Mouse (Mus musculus): ENCODE data around the gene Oat. TPM values are rescaled to one million over a fixed set of nuclear protein-coding genes. Genes with fewer than 3 reads are reported as not detected.

The Oat gene
- total and polyA plus RNA-seq, 3 experiments, result 87.6 to 204 (median 104) TPM

DNA sequence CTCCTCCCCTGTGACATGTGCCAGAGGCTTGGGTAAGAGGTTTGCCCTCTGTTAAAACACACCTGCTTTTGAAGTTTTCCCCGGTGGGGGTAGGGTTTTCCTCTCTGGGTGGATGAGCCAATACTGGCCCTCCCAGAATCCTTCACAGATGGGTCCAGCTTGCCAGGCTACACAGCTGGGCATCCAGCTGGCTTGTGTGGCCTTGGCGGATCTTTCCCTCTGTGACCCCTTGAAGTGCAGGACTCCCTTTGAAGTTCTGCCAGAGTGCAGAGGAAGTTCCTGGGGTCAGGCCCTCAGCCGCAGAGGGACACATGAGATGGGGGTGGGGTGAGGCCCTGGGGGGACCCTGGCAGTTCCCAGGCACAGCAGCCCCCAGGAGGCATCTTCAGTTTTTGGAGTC is 39.1 kb upstream of the Oat start:
- H3K4me3 ChIP-seq (replicated peaks in 1 of 3; ENCODE audit: low read depth in 2 of 3, low read length in 2 of 3, poor library complexity in 1 of 3), result no peak overlapping the region
- no peak overlapping the region for H3K27ac ChIP-seq (ENCODE audit: insufficient read depth, low read depth)
- H3K36me3 ChIP-seq (replicated peaks in 1 of 2; ENCODE audit: control insufficient read depth in 1 of 2, insufficient read depth in 1 of 2, low read length in 1 of 2), result no peaks in the 10 kb centered on the region
- no peaks in the 10 kb centered on the region for H3K9me3 ChIP-seq (replicated peaks; ENCODE audit: low read length)
- dilution Hi-C loops (cut with MboI; ENCODE audit: extremely low pct_ligation_motif_present, extremely low pct_unique_long_range_greater_than_20kb, low sequenced_read_pairs) (no loop called here), in situ Hi-C loops (cut with MboI; ENCODE audit: low pct_ligation_motif_present, low pct_unique_long_range_greater_than_20kb, low sequenced_read_pairs) (no loop called here)
- no peak overlapping the region for H3K9ac ChIP-seq (ENCODE audit: insufficient read depth, low read depth)
- no peaks in the 10 kb centered on the region for H3K79me2 ChIP-seq (replicated peaks; ENCODE audit: control insufficient read depth, extremely low read depth, insufficient read depth, poor library complexity, severe bottlenecking)
- TF ChIP-seq GABPA (IDR thresholded peaks at IDR 0.05; ENCODE audit: insufficient replicate concordance, low read depth, low read length), result no peak
- no peak for TF ChIP-seq ZC3H11A (IDR thresholded peaks at IDR 0.05; ENCODE audit: low read depth, low read length)
- TF ChIP-seq ZKSCAN1 (IDR thresholded peaks at IDR 0.05; ENCODE audit: borderline replicate concordance, low read depth, low read length), result no peak
- TF ChIP-seq ELF1 (IDR thresholded peaks at IDR 0.05; ENCODE audit: low read depth, low read length), result no peak
- TF ChIP-seq NRF1 (IDR thresholded peaks at IDR 0.05; ENCODE audit: low read depth, low read length), result no peak
- no peak for TF ChIP-seq CTCF (conservative IDR thresholded peaks at IDR 0.05 in 1 of 2, IDR thresholded peaks at IDR 0.05 in 1 of 2; ENCODE audit: low read depth in 2 of 2, low read length in 2 of 2)
- no peak for TF ChIP-seq USF2 (conservative IDR thresholded peaks at IDR 0.05; ENCODE audit: low read depth, low read length)
- no peak for TF ChIP-seq ETS1 (conservative IDR thresholded peaks at IDR 0.05; ENCODE audit: low read depth, low read length)
- TF ChIP-seq JUND (conservative IDR thresholded peaks at IDR 0.05; ENCODE audit: low read depth, low read length), result no peak
- no peak for TF ChIP-seq NELFE (IDR thresholded peaks at IDR 0.05; ENCODE audit: low read depth, low read length)
- H3K27me3 ChIP-seq (replicated peaks), result no peaks in the 10 kb centered on the region
- no peak overlapping the region for H3K4me2 ChIP-seq (ENCODE audit: insufficient read depth, low read depth, poor library complexity, severe bottlenecking)
- no peak for DNase-seq (ENCODE audit: extremely low read depth)
- H3K4me1 ChIP-seq (ENCODE audit: control insufficient read depth in 1 of 2, insufficient read depth in 2 of 2), result peaks cover 6 to 47% of the 10 kb centered on the region in 2 experiments; a peak in 2 of 4 replicates

DNA sequence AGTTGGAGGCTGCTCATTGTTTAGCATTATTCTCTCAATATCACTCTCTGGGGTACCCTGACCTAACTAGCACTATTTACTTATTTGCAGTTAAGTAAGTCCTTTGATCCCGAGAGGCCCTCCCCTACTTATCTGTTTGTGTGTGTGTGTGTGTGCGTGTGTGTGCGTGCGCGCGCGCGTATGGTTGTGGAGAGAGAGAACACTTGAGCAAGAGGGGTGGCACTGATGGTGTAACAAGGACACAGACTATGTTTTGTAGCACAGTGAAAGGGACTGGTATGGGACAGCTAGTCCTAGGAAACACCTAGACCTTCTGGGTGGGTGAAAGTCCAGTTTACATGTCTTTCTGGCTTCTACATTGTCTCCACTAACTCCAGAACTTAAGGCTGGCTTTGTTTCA is 35.3 kb upstream of the Oat start:
- H3K27me3 ChIP-seq (replicated peaks), result peaks cover 26% of the 10 kb centered on the region
- no peak overlapping the region for H3K4me2 ChIP-seq (ENCODE audit: insufficient read depth, low read depth, poor library complexity, severe bottlenecking)
- peaks cover 6 to 47% of the 10 kb centered on the region in 2 experiments; a peak in 2 of 4 replicates for H3K4me1 ChIP-seq (ENCODE audit: control insufficient read depth in 1 of 2, insufficient read depth in 2 of 2)
- no peak overlapping the region for H3K27ac ChIP-seq (ENCODE audit: insufficient read depth, low read depth)
- dilution Hi-C loops (cut with MboI; ENCODE audit: extremely low pct_ligation_motif_present, extremely low pct_unique_long_range_greater_than_20kb, low sequenced_read_pairs), result no loop called here
- no peak overlapping the region for H3K4me3 ChIP-seq (replicated peaks in 1 of 3; ENCODE audit: low read depth in 2 of 3, low read length in 2 of 3, poor library complexity in 1 of 3)
- no peak for DNase-seq (ENCODE audit: extremely low read depth)
- H3K9ac ChIP-seq (ENCODE audit: insufficient read depth, low read depth), result no peak overlapping the region
- H3K9me3 ChIP-seq (replicated peaks; ENCODE audit: low read length), result no peaks in the 10 kb centered on the region
- H3K36me3 ChIP-seq (replicated peaks in 1 of 2; ENCODE audit: control insufficient read depth in 1 of 2, insufficient read depth in 1 of 2, low read length in 1 of 2), result no peaks in the 10 kb centered on the region
- TF ChIP-seq SMC3 (IDR thresholded peaks at IDR 0.05; ENCODE audit: low read depth, low read length) (no peak), MAZ (IDR thresholded peaks at IDR 0.05; ENCODE audit: low read depth, low read length) (no peak), MAFK (IDR thresholded peaks at IDR 0.05; ENCODE audit: insufficient replicate concordance, low read length) (no peak), EP300 (IDR thresholded peaks at IDR 0.05; ENCODE audit: low read length) (no peak), BHLHE40 (IDR thresholded peaks at IDR 0.05; ENCODE audit: low read depth, low read length) (no peak), ZC3H11A (IDR thresholded peaks at IDR 0.05; ENCODE audit: low read depth, low read length) (no peak)
- in situ Hi-C loops (cut with MboI; ENCODE audit: low pct_ligation_motif_present, low pct_unique_long_range_greater_than_20kb, low sequenced_read_pairs), result no loop called here
- no peaks in the 10 kb centered on the region for H3K79me2 ChIP-seq (replicated peaks; ENCODE audit: control insufficient read depth, extremely low read depth, insufficient read depth, poor library complexity, severe bottlenecking)
